Mouse (Mus musculus): ENCODE measurements at regions not wholly inside any gene's neighbourhood (a gene's known extent, or its start where the extent isn't known, plus 50 kb on each side); places are given as distances from the start of the nearest gene placed in this dataset.
"Not testable (repeated sequence)": the region's sequence is repeated elsewhere in the genome, so short reads cannot be mapped to it uniquely, and the experiment has no call there.

DNA sequence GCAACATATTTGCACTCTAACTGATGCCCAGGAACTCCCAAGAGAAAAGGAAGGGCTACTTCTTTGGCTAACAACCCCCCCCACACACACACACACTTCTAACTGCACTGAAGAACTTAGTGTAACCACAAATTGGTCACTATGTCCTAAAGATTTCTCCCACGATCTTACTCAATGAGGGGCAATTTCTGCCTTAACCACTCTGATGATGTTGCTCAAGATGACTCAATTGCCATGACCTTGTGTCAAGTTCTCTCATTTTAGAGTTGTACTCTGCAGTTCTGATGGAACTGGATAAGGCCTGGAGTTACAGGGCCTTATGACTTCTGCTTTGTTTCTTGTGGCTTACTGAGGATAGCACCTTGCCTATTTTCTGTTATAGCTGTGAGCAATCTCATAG, 81.7 kb downstream of the Sem1 start:
- DNase-seq (ENCODE audit: low spot score) = no peak

DNA sequence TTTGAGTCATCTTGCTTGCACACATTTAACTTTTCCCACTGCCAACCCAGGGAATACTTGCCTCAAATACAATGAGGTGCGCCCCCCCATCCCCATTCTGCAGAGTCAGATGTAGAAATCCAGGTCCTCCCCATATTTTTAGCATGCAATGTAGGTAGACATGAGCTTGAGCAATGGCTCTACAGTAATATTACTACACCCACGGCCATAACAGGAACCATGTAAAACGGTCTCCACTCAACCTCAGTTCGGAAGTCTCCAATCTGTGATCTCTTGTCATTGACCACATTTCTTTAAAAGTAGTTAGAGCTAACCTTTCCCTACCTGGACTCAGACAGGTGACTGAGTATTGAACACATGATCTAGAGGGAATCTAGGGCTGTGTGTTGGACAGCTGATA, 82.1 kb downstream of the Sem1 start:
- DNase-seq (ENCODE audit: low spot score) = no peak

DNA sequence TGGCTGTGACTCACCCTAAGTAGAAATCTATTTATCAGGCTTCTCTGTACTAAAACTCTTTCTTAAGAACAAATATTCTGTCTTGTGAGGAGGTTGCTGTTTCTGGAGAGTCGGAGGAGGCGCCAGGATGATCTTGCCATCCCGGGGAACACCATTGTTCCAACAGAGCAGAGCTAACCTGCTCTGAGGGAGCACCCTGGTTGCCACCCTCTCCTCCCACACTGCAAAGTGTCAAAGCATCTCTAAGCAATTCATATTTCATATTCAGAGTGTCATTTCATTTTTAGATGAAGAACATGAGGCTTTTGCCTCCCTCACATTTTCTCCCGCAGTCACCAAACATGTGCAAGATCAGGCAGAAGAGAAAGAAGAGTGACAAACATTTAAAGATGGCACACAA, 90.3 kb downstream of the Sem1 start:
- no peak for DNase-seq (ENCODE audit: low spot score)

DNA sequence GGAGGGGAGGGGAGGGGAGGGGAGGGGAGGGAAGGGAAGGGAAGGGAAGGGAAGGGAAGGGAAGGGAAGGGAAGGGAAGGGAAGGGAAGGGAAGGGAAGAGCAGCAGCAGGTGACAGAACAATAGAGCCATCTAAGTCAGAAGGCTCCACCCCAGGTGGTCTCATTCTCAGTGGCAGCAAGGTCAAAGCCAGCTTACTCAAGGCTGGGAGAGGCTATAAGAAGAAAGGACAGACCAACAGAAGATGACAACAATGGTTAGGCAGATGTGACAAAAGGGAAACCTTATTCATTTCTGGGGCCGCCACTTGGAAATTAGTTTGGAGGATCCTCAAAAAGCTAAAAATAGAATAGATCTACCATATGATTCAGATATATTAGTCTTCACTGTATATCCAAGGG, 96.9 kb downstream of the Sem1 start:
- DNase-seq (ENCODE audit: low spot score) = not testable (repeated sequence)

DNA sequence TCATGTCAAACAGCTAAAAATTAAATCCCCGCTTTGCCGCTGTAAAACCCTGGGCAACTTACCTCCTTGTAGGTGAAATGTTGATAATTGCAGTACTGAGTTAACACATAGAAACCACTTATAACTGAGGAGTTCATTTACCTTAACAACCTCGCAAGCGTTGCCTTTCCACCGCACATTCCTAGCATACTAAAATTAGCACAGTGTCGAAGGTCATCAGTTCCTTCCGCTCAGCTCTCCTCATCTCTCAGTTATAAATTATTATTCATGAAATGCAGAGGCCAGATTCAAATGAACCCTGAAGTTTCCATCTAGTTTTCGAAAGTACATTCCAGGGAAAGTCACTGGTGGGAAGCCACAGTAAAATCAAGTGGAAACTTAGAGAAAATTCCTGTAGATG, 108.1 kb downstream of the Sem1 start:
- DNase-seq (ENCODE audit: low spot score) = no peak

DNA sequence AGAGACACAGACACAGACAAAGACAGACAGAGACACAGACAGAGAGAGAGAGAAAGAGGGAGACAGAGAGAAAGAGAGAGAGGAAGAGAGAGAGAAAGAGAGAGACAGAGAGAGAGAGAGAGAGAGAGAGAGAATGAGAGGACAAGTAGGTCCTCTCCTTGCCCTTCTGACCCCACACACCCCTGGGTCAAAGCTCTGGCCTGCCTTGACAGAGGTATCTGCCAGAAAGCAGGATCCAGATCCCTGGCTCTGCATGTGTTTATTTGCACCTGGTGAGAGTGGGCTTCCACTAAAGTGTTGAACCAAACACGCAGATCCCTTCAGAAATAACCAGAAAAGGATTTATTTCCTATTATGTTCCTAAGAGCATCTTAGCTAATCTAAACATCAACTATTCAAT, 110.9 kb downstream of the Sem1 start:
- no peak for DNase-seq (ENCODE audit: low spot score)

DNA sequence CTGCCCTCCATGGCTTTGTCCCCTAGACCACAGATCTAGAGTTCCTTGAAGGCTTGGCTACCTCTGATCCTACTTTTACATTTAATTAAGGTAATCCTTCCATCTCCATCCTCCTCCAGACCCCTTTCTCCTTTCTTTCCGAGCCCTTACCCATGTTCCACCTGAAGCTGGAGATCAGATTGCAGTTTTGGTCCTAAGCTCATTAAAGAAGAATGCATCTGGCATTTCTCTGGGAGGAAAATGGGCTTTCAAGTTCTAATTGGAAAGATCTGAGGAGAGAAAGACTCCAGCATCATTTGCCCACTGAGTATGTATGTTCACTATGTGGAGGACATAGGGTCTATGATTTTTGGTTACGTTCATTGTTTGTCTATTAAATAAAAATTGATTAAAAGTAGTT, 112.2 kb downstream of the Sem1 start:
- DNase-seq (ENCODE audit: low spot score) = no peak

DNA sequence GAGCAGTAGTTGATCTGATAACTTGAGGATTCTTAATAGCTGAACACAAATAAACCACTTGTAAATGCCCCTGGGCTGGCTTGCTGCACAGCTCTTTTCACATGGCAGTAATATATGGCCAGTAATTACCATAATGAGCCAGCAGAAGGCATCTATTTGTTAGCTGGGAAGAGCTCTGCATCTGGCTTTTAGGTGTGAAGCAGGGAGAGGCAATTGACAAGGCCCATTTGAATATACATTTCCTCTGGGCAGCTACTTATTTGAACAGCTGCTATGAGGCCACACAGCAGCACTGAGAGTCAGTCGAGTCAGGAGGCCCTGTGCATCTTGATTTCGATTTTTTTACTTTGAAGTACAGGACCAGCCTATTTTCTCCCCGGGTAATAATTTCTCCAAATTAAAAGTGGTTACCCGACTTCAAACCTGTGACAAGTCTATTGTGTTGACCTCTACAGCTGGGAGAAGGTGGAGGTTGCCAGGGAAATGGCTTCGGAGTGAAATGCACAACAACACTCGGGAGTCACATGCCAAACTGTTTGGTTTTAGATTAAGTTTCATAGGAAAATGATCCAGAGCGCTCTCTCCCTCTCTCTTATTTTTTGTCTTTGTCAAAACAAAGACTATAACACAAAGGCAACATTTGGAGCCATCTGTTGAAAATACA, 114.5 kb downstream of the Sem1 start:
- no peak for DNase-seq (ENCODE audit: low spot score)

DNA sequence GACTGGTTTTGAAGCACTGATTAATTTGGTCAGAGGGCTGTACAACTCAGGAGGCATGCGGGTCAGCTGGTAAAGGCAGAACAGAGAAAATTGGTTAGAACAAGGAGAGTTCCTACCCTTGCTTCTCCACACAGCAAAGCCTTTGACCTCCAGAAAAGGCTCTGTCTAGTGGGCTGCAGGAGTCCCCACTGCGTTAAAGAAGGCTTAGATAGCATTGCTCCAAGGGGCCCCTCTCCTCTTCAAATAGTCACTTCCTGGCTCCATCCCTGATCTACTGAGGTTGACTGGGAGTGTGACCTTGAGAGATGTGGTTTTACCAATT, 118.6 kb downstream of the Sem1 start:
- DNase-seq (ENCODE audit: low spot score) = no peak

DNA sequence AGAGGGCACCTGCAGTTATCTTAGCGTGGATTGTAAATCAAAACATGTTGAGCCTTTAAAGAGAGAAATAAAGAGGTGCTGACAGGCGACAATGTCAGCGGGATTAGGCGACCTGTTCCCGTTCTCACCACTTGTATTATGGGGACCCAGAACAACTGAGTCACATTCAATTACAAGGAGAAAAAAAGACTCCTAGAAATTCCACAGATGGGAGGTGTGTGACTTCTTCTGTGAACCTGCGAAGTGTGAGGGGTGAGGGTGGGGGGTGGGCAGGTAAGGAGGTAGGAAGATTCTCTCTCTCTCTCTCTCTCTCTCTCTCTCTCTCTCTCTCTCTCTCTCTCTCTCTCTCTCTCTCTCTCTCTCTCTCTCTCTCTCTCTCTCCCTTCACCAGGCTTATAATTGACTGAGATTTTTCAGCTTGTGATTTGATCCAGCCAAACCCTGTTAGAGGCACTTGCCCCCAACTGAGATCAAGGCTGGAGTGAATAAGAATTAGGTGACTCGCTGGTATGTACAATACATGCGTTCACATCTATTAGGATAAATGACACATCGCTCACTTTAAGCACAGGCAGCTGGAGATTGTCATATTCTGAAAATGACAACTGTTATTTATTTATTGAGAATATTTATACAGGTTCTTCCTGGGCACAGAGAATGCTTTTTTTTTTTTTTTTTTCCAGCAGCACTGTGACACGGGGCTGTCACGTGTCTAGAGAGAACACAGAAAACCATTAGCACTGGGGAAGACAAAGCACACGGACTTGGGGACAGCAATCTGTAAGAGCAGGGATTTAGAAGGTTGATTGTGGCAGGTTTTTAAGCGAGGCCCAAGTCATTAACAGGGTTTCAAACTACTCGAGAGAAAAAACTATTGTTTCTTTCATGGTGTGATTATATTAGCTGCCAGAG, 119.2 kb downstream of the Sem1 start:
- DNase-seq (ENCODE audit: low spot score) = no peak

DNA sequence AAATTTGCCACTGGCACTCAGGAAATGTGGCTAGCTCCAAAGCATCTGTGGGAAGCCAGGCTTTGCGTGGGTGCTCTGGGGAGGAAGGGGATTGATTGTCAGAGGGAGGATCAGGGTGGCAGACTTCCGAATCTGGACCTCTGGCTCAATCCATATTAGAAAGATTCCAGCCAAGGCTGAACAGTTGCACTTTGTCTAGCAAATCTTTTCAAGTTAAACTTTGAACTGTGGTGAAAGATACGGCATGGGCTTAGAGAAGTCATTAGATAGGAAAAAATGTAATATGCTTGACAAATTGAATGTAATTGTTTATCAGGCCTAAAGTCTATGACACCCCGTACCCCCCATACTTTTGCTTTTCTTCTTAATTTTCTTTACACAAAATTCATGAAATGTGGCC, 120.7 kb downstream of the Sem1 start:
- no peak for DNase-seq (ENCODE audit: low spot score)

DNA sequence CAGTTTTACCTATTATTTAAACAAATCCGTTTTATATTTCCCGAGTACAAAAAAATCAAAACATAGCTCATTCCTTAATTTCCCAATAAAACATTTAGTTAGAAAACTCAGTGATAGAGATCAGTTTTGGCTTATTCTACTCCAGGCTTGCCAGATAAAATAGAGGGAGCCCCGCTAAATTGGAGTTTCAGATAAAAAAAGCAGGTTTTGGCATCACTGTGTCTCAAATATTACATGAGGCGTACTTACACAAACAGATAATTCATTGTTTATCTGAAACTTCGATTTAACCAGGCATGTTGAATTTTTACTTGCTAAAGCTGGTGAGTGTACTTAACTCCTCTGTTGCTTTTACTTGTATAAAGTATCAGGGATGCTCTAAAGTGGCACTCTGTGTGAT, 121.5 kb downstream of the Sem1 start:
- DNase-seq (ENCODE audit: low spot score) = no peak

DNA sequence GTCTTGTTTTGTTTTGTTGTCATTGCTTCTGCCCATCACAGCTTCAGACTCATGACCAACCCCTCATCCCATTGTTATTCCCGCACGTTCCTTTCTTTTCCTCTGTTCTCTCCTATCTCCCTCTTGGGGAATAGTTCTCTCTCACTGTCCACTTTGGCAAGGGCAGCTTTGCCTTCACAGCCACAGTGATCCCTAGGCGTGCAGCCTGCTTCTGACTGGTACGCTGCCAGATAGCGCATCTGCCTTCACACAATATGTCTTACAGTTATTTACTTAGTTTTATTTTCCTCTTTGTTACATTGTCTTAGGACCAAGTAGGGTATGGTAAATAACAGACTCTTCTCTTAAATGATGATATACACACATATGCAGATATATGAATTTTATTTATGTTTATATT, 122.9 kb downstream of the Sem1 start:
- no peak for DNase-seq (ENCODE audit: low spot score)

DNA sequence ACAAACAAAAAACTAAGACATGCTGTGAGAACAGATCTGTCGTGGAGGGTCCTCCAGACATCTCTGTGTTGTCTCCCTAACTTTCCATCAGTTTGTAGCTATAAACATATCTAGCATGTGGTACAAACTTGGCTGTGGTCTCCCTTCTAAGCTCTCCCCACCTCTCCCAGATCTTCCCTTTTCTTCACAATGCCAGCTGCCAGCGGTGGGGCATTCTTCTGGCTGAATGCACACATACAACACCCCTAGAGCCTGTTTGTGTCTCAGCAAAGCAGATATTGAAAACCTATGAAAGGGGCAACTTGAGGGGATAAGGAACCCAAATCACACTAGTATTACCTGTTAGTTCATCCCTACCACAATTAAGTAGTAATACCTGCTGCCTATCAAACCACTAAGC, 124.1 kb downstream of the Sem1 start:
- no peak for DNase-seq (ENCODE audit: low spot score)

DNA sequence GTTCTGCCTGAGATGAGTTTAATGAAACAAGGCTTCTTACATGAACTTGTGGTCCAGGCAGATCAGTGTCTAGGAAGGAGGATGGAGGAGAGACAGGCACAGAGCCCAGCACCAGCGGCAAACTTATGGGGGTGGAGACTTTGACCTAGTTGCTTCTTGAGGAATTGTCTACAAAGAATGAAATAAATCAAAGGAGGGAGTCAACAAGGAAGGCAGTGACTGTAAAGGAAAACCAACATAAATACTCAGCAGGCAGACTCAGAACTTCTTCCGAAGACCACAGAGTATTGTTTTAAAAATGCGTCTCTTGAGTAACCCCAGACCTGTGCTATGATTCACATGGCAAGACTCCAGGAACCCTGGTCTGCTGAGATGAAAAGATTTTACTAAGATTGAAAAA, 143.6 kb downstream of the Sem1 start:
- DNase-seq (ENCODE audit: low spot score) = no peak

DNA sequence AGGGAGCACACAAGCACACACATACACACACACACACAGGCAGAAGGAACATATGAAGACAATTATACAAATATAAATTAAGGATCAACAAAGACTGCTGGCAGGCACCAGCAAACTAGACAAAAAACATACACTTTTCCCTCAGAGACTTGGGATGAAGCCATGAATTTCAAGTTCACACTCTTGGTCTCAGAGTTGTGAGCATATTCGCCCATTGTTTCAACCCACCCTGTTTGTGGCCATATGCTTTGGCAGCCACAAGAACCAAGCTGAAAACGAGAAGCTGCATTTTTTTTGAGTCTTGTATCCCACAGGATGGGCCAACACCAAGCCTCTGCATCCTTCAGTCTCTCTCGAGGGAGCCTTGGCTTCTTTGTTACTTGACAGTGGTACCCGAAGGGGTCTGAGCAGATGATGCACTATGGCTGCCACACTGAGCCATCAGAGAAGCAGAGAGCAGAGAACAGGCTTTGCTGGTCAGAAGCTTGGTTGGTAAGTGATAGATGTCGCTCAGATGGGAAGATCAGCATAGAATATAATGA, 144.1 kb downstream of the Sem1 start:
- no peak for DNase-seq (ENCODE audit: low spot score)

DNA sequence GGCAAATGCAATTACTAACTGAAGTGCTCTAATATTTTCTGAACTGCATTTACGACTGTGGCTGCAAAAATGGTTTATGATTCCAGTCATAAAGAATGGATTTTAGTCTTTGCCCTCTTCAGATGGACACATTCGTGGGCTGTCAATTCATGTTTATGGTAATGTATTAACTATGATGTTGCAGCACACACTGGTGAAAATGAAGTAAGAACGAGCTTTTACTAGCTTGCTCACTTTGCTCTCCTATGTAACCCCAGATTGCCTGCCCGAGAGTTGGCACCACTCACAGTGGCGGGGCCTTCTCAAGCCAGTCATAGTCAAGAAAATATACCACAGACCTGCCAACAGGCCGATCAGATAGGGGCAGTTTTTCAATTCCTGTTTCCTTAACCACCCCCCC, 145.3 kb downstream of the Sem1 start:
- DNase-seq (ENCODE audit: low spot score) = no peak

DNA sequence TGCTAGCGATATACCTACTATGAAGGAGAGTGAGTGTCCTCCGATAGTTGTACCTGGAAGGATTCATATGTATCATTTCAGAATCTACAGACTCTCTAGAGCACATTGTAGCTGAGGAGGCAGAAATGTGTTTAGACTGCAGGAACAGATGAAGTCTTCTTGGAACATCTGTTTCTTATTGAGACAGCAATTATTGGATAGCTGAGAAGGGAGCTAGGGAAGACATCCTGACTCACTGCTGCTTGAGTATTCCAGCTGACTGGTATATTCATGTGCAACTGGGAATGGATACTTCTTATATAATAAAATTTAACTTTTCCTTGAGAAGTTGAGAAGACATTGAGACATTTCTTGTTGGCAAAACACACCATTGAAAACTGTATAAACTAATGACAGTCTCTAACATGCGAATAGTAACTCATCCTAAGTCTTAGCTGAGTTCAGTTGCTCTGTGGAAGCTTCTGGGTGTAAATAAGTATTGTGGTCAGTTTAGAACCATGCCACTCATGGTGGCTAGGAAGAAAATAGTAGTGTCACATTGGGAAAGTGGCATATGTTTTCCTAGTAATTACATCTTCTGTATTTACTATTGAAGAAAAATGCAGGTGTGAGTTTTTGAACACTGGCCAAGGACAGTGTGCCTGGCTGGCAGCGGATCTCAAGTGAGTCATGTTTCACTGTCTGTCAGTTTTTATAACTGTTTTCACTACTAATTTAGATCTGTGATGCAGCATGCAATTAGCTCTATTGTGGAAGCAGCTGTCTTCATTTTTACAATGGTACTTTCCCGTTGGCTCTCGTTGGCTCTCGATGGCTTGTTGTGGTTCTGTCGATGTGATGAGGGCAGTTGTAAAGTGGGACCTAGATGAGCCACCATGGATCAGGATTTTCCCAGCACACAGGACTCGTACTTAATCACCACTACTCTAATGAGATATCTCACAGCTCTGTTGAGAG, 163.5 kb downstream of the Sem1 start:
- no peak for DNase-seq (ENCODE audit: low spot score)

DNA sequence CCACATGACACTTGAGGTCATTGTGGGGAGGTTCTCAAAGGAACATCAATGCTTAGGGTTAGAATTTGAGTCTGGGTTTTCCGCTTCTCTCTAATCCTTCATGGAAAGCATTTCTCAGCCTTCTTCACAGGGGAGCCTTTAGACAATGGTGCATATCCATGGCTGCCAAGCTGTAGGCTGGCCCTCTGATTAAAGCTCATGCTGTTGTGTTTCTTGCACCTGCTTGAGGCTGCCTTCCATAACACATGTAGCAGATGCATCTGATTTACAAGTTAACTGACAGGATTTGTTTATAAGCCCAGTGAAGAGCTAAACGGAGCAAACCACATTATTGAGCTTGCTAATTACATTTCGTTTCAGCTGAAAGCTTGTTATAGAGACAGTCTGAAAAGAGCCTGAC, 180.5 kb downstream of the Sem1 start:
- DNase-seq (ENCODE audit: low spot score) = no peak

DNA sequence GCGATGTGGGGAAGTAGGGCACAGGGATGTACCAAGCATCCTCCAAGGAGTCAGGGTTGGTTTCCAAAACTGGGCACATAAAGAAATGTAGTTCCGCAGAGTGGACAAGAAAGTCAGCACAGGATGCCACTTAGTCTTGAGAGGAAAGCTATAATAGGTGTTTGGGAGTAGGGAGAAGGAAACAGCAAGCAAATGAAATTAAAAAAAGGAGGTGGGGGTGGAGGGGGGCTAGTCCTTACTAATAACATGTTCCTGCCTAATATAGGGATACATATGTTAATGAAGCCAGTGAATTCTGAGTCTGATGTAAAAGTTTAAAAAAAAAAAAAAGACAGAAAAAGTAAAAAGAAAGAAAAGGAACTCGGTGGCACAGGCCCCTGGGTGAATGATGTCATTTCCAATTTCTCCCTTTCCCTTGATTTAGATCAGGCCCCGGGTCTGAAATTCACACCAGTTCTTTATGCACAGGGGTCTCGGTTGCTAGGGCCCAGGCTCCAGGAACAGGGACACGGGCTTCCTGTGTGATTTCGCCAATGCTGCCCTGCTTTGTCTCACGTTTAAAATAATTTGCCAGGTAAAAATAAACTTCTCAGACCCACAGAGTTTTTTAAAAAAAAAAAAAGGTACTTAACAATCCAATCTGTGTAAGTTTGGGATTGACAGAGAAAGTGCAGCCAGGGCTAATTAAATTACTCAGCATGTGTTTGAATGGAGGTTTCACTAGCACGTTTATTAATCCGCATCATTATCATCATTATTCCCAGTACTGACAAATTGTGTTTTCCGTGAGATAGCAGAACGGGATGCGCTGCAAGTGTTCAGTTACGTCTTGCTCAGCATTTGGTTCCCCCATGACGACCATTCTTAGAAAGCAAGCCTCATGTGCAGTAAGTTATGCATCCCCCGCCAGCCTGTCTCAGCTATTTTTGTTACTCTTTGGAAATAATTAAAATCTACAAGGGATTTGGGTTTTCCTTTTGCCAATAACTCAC, 172.8 kb upstream of the Slc25a13 start:
- DNase-seq (ENCODE audit: low spot score) = no peak

DNA sequence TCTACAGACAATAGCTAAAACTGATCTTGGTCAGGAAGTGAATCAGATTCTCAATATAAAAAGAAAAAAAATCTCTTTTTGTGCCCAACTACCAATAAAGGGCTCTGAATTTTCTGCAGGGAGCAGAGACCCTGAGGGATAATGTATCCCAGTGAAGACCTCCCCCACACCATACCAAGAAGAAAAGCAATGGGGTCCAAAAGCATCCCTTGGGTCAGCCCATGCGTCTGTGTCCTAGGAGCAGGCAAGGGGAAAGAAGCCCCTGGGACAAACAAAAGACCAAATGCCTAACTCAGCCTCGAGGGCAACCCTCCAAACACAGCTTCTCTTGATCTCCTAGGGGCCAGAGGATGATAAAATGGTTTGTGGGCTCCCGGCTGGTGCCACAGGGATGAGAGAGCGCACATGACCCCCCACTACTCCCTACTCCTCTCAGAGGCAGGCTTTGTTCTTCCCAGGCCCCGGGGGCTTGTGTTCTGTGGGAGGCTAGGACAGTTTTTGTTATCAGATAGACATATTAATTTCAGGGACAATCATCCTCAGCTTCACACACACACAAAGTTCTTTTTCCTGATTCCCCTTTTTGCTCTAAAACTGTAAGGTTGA, 172.0 kb upstream of the Slc25a13 start:
- DNase-seq (ENCODE audit: low spot score) = no peak

All from ovary, postnatal 36 days (tissue).